In the genomic region with DNA sequence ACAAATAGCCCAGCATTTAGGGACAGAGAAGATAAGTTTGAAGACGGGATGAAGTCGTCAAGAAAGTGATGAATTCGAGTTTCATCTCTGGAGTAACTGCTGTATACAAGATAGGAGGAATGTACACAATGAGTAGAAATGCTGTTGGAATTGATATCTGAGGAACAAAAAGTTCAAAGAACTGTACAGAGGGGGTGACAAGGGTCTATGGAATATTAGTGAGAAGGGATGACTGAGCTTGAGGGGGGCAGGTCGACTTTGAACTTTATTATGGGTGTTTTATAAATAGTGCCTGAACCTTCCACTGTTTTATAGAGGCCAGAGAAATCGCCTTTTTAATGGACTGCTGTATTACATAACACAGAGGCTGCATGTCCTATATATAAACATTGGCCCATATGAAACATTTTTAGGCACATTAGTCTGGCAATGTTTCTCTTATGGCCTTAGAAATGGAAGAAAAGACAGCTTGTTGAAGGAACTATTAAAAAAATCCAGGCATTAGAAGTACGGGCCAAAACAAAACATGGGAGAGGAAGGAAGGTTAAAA, we compare ENCODE assay signal across 24 mouse cellular contexts. TPM values are rescaled to one million over a fixed set of nuclear protein-coding genes. Genes with fewer than 3 reads are reported as not detected.
DNase-seq lines count a peak whose midpoint lies in the region; ATAC-seq and TF ChIP-seq lines count a peak whose summit lies in the region.
"Had no signal": no experiment of that assay in that cellular context is flagged by ENCODE, and none has a peak within 500 bp of the region (broad histone marks: within the 10 kb centered on the region; RNA-seq: fewer than 3 reads in every experiment).

No protein-coding gene starts in this region.

- no peak for TF ChIP-seq CTCF in lung, embryonic 14.5 days (IDR thresholded peaks at IDR 0.05; ENCODE audit: low read depth)
- no peak for TF ChIP-seq CTCF in stomach, postnatal 0 days (IDR thresholded peaks at IDR 0.05; ENCODE audit: low read depth)
- no peak for TF ChIP-seq CTCF in gastrocnemius, adult 2 months (IDR thresholded peaks at IDR 0.05)

- intact Hi-C loops in gastrocnemius, adult 2 months (cut with DNase I) = no loop called here

- no peak overlapping the region for H3K4me3 ChIP-seq in lung, embryonic 14.5 days (ENCODE audit: low read depth, low read length)
- H3K4me3 ChIP-seq in lung, embryonic 16.5 days (ENCODE audit: low read length) = no peak overlapping the region
- no peak overlapping the region for H3K4me3 ChIP-seq in stomach, embryonic 14.5 days (ENCODE audit: low read depth, low read length)
- H3K4me3 ChIP-seq in stomach, postnatal 0 days (ENCODE audit: low read depth, low read length) = no peak overlapping the region
- H3K4me3 ChIP-seq in stomach, embryonic 16.5 days (replicated peaks; ENCODE audit: low read length) = no peak overlapping the region
- no peak overlapping the region for H3K4me3 ChIP-seq in gastrocnemius, adult 2 months
- H3K4me3 ChIP-seq: embryonic facial prominence, embryonic 13.5 days; embryonic facial prominence, embryonic 15.5 days; erythroblast, embryonic 14.5 days; forebrain, embryonic 10.5 days; forebrain, embryonic 12.5 days had no signal

- H3K27ac ChIP-seq in lung, embryonic 14.5 days (ENCODE audit: low read depth) = no peak overlapping the region
- H3K27ac ChIP-seq in lung, embryonic 16.5 days (ENCODE audit: low read length) = peak overlapping the region; percentile 40; the same call in 1 of the 2 replicates
- no peak overlapping the region for H3K27ac ChIP-seq in stomach, embryonic 14.5 days (ENCODE audit: low read length)
- no peak overlapping the region for H3K27ac ChIP-seq in stomach, postnatal 0 days (replicated peaks)
- no peak overlapping the region; the same call in 1 of the 2 replicates for H3K27ac ChIP-seq in stomach, embryonic 16.5 days (ENCODE audit: low read length)
- no peak overlapping the region for H3K27ac ChIP-seq in gastrocnemius, adult 2 months
- H3K27ac ChIP-seq: embryonic facial prominence, embryonic 13.5 days; embryonic facial prominence, embryonic 15.5 days; forebrain, embryonic 10.5 days; forebrain, embryonic 12.5 days had no signal

- WGBS in lung, embryonic 14.5 days = 31% methylated on average over 6 of the region's 6 CpGs
- WGBS in lung, embryonic 16.5 days = 39% methylated on average over 6 of the region's 6 CpGs
- 34% methylated on average over 6 of the region's 6 CpGs for WGBS in stomach, embryonic 14.5 days
- 44% methylated on average over 6 of the region's 6 CpGs for WGBS in stomach, postnatal 0 days
- 37% methylated on average over 6 of the region's 6 CpGs for WGBS in stomach, embryonic 16.5 days

- ATAC-seq in lung, embryonic 14.5 days (ENCODE audit: insufficient read depth) = peak; percentile 97
- ATAC-seq in lung, embryonic 16.5 days (ENCODE audit: low read depth) = peak; percentile 97
- peak; percentile 37; the same call in 1 of the 2 replicates for ATAC-seq in stomach, embryonic 14.5 days (ENCODE audit: insufficient number of reproducible peaks, insufficient read depth, low FRiP score, low read depth)
- no peak for ATAC-seq in stomach, postnatal 0 days (ENCODE audit: low FRiP score, low TSS enrichment)
- ATAC-seq in stomach, embryonic 16.5 days (ENCODE audit: insufficient read depth, low FRiP score) = peak; percentile 60; the same call in 1 of the 2 replicates
- ATAC-seq: forebrain, embryonic 14.5 days had no signal

- TF ChIP-seq EP300 in stomach, postnatal 0 days (optimal IDR thresholded peaks at IDR 0.05) = no peak

- H3K4me2 ChIP-seq in lung, embryonic 14.5 days = no peak overlapping the region
- H3K4me2 ChIP-seq in lung, embryonic 16.5 days (ENCODE audit: low read depth, low read length) = no peak overlapping the region
- H3K4me2 ChIP-seq in stomach, embryonic 14.5 days (replicated peaks; ENCODE audit: low read depth, low read length) = no peak overlapping the region
- no peak overlapping the region for H3K4me2 ChIP-seq in stomach, postnatal 0 days (replicated peaks; ENCODE audit: low read depth)
- no peak overlapping the region for H3K4me2 ChIP-seq in stomach, embryonic 16.5 days (ENCODE audit: low read depth, low read length)
- H3K4me2 ChIP-seq: embryonic facial prominence, embryonic 13.5 days; embryonic facial prominence, embryonic 15.5 days; forebrain, embryonic 12.5 days had no signal

- no peaks in the 10 kb centered on the region for H3K27me3 ChIP-seq in lung, embryonic 14.5 days (ENCODE audit: insufficient read depth, low read length)
- H3K27me3 ChIP-seq in lung, embryonic 16.5 days (ENCODE audit: control insufficient read depth, insufficient read depth, low read depth, low read length) = no peaks in the 10 kb centered on the region
- no peaks in the 10 kb centered on the region for H3K27me3 ChIP-seq in stomach, embryonic 14.5 days (ENCODE audit: control insufficient read depth, insufficient read depth, low read length)
- no peaks in the 10 kb centered on the region for H3K27me3 ChIP-seq in stomach, postnatal 0 days (ENCODE audit: control insufficient read depth, insufficient read depth, low read length)
- no peaks in the 10 kb centered on the region for H3K27me3 ChIP-seq in stomach, embryonic 16.5 days (ENCODE audit: control insufficient read depth, insufficient read depth, low read length)
- H3K27me3 ChIP-seq: embryonic facial prominence, embryonic 13.5 days; embryonic facial prominence, embryonic 15.5 days; forebrain, embryonic 12.5 days had no signal

- no peaks in the 10 kb centered on the region for H3K9me3 ChIP-seq in lung, embryonic 14.5 days (ENCODE audit: low read depth, low read length)
- H3K9me3 ChIP-seq in lung, embryonic 16.5 days (ENCODE audit: control insufficient read depth, low read length) = no peaks in the 10 kb centered on the region; the same call in 1 of the 2 replicates
- no peaks in the 10 kb centered on the region for H3K9me3 ChIP-seq in stomach, embryonic 14.5 days (ENCODE audit: control insufficient read depth, low read depth, low read length)
- H3K9me3 ChIP-seq in stomach, postnatal 0 days (ENCODE audit: control insufficient read depth, low read length) = no peaks in the 10 kb centered on the region
- no peaks in the 10 kb centered on the region for H3K9me3 ChIP-seq in stomach, embryonic 16.5 days (replicated peaks; ENCODE audit: control insufficient read depth, low read length)
- H3K9me3 ChIP-seq: embryonic facial prominence, embryonic 15.5 days; forebrain, embryonic 10.5 days; forebrain, embryonic 12.5 days had no signal

- no peaks in the 10 kb centered on the region for H3K4me1 ChIP-seq in lung, embryonic 14.5 days (ENCODE audit: insufficient read depth)
- peaks cover 3% of the 10 kb centered on the region; the same call in 1 of the 2 replicates for H3K4me1 ChIP-seq in lung, embryonic 16.5 days (replicated peaks; ENCODE audit: control insufficient read depth, insufficient read depth, low read length)
- no peaks in the 10 kb centered on the region for H3K4me1 ChIP-seq in stomach, embryonic 14.5 days (ENCODE audit: control insufficient read depth, insufficient read depth, low read length)
- no peaks in the 10 kb centered on the region for H3K4me1 ChIP-seq in stomach, postnatal 0 days (replicated peaks; ENCODE audit: control insufficient read depth, insufficient read depth)
- H3K4me1 ChIP-seq in stomach, embryonic 16.5 days (ENCODE audit: control insufficient read depth, insufficient read depth, low read length) = no peaks in the 10 kb centered on the region
- H3K4me1 ChIP-seq: embryonic facial prominence, embryonic 13.5 days; embryonic facial prominence, embryonic 15.5 days; forebrain, embryonic 10.5 days; forebrain, embryonic 12.5 days had no signal

- no peaks in the 10 kb centered on the region for H3K36me3 ChIP-seq in lung, embryonic 14.5 days (ENCODE audit: insufficient read depth)
- H3K36me3 ChIP-seq in lung, embryonic 16.5 days (ENCODE audit: control insufficient read depth, insufficient read depth, low read length) = no peaks in the 10 kb centered on the region
- no peaks in the 10 kb centered on the region for H3K36me3 ChIP-seq in stomach, embryonic 14.5 days (ENCODE audit: control insufficient read depth, insufficient read depth, low read length)
- no peaks in the 10 kb centered on the region for H3K36me3 ChIP-seq in stomach, postnatal 0 days (ENCODE audit: control insufficient read depth, insufficient read depth, low read length)
- no peaks in the 10 kb centered on the region for H3K36me3 ChIP-seq in stomach, embryonic 16.5 days (ENCODE audit: control insufficient read depth, insufficient read depth, low read length)
- H3K36me3 ChIP-seq: embryonic facial prominence, embryonic 13.5 days; embryonic facial prominence, embryonic 15.5 days; forebrain, embryonic 10.5 days; forebrain, embryonic 12.5 days had no signal

- peak; percentile 93 for DNase-seq in lung, embryonic 14.5 days
- no peak for DNase-seq in lung, adult 18-20 months
- DNase-seq in lung, postnatal 14 days = no peak
- DNase-seq in stomach, postnatal 0 days (ENCODE audit: low spot score) = no peak
- DNase-seq in gastrocnemius, adult 2 months = no peak
- DNase-seq: adrenal gland, adult 2 months; adrenal gland, postnatal 10 days; adrenal gland, postnatal 25 days; cerebellum, adult 11 months; cerebellum, adult 18-20 months; cerebellum, adult 8-10 months; cerebellum, adult 9-11 months; cerebellum, postnatal 14 days; cerebellum, postnatal 36 days; embryo, embryonic 11 days had no signal

- H3K9ac ChIP-seq in lung, embryonic 14.5 days = no peak overlapping the region
- H3K9ac ChIP-seq in lung, embryonic 16.5 days (ENCODE audit: low read length) = no peak overlapping the region
- H3K9ac ChIP-seq in stomach, embryonic 14.5 days (replicated peaks; ENCODE audit: low read depth, low read length) = no peak overlapping the region
- H3K9ac ChIP-seq in stomach, postnatal 0 days (ENCODE audit: low read length) = no peak overlapping the region
- H3K9ac ChIP-seq in stomach, embryonic 16.5 days (ENCODE audit: low read length) = no peak overlapping the region
- H3K9ac ChIP-seq: embryonic facial prominence, embryonic 13.5 days; embryonic facial prominence, embryonic 15.5 days; forebrain, embryonic 12.5 days had no signal

RNA-seq across cellular contexts. Expression of a gene that starts 59.7 kb away (rescaled TPM):
- polyA plus RNA-seq in lung, embryonic 14.5 days (2014; fragmentation: Nextera tagmentation; extraction: Ambion mirVana) = 8.1 and 10.6 TPM in 2 replicates
- polyA plus RNA-seq in lung, embryonic 16.5 days (2015; fragmentation: Nextera tagmentation; extraction: Ambion mirVana) = 5.1 and 5.8 TPM in 2 replicates
- polyA plus RNA-seq in stomach, embryonic 14.5 days (2014; fragmentation: Nextera tagmentation; extraction: Ambion mirVana) = 21.1 and 24.5 TPM in 2 replicates
- 3.1 and 3.2 TPM in 2 replicates for polyA plus RNA-seq in stomach, postnatal 0 days (2015; fragmentation: Nextera tagmentation; extraction: Ambion mirVana)
- polyA plus RNA-seq in stomach, embryonic 16.5 days (2015; fragmentation: Nextera tagmentation; extraction: Ambion mirVana) = 5.5 and 6.6 TPM in 2 replicates
- total RNA-seq in gastrocnemius, adult 2 months (2021) = 10 to 100 TPM; 15.9 to 19.9 TPM
- polyA plus RNA-seq: erythroblast, embryonic 14.5 days had no signal
